Mouse (Mus musculus): ENCODE results near the gene Tenm4.

The Tenm4 gene

GRCm38 (mm10) chr7:96204809-96205350, 33.8 kb downstream of the Tenm4 start:
- no peak for DNase-seq

DNA sequence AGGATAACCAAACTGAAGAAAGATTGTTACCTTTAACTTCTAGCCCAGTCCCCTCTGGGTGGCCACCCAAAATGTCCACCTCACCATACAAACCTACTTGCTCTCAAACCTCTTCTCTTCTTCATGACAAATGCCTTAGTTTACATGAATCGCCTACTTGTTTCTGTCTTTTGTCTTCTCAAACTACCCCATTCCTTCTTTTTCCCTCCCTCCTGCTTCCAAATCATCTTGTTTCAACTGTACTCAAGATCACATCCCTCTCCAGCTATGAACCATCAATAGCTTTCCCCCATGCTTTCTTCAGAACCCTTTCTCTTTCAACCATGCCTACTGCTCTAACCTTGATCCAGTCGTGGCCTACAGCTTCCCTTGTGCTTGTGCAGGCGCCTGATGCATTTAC, 36.0 kb downstream of the Tenm4 start:
- DNase-seq, result no peak

GRCm38 (mm10) chr7:96209783-96210524, 38.9 kb downstream of the Tenm4 start:
- DNase-seq, result peak; percentile 28

- peak; percentile 17 for DNase-seq
Observed at GRCm38 (mm10) chr7:96210525-96211369, 39.7 kb downstream of the Tenm4 start.

DNA sequence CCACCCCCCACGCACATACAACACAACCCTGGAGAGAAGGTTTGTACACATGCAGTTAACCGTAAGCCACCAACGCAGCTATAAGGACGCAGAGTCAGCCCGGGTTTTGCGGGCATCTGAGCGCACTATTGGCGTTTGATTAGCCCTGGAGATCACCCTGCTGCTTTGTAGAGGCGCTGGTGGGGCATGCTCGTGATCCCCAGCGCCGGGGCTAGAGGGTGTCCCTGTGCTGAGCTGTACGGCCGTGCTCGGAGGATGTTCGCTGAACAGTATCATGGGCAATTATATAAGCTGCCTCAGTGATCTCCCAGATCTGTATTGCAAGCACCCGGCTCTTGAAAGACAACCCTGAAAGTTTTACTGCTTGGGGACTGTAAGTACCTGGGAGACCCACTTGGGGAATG, 40.6 kb downstream of the Tenm4 start:
- no peak for DNase-seq

DNA sequence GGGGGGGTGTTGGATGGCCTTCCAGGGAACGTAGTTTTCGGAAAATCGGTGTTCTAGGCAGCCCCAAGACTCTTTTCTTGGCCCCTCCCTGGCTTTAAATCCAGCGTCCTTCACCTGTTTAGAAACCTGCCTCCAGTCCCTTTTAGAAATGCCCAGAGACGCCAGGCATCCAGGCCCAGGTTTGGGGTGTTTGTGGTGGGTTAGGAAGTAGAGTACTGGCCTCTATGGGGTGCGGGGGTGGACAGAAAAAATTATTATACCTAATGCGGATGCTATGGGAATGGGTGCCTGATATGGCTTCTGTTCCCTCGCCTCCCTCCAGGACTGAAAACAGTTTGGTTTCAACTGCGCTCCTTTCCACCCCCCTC, 41.2 kb downstream of the Tenm4 start:
- no peak for DNase-seq

DNA sequence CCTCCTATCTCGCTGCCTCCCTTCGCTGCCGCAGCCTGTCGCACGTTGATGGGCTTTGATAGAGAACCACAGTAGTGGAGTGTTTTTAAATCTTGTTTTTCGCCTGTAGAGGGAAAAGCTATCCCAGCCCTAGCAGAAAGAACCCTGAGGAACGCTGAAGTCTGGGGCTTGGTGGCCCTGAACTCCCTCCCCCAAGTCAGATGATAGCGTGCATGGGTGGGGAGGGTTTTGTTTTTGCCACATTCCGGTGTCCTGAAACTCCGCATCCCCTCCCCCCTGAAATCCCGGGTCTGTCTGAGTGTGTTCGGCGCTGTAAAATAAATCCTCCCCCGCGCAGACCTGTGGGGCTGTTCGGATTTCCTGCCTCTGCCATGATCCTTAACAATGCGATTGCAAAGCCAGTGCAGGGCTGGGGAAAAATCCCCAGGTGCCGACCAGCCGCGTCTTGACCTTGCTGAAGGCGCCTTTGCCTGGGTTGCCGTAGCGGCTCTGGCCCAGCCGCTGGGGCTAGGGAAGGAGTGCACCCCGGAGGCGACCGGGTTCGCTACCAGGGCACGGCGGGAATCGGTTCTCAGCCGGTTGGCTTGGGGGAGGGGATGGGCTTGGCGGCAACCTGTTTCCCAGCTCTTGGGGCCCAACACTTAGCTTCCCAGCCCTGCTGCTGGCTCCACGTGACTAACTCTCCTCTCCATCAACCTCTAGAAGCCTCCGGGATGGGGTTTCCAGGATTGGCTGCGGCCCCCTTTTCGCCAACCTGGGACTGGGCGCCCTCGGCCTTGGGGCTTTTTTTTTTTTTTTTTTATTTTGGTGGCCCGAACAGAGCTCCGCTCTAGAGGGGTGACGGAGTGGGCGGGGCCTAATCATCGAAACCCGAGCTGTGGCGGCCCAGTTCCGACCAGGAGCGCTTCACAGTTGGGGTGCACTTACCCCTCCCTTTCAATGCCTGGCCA, 41.8 kb downstream of the Tenm4 start:
- DNase-seq, result peak; percentile 49

- DNase-seq, result no peak
Observed at GRCm38 (mm10) chr7:96213741-96214140, 42.7 kb downstream of the Tenm4 start.

DNA sequence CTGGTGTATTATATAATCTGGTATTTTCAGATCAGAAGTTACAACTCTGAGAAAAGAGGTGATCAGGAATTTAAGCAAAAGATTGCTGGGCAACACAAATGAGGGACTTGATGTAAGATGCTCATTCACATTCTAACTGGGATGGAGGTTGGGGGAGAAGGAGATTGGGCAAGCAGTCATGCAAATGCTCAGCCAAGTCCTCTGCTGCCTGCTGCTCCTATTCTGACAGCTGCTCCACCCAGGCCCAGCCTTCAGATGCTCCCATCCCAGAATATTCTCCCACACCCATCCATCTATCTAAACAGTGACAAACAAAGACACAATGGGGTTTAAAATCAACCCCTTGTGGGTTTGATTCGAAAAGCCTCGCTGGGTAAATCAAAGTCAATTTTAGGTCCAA, 43.8 kb downstream of the Tenm4 start:
- no peak for DNase-seq

DNA sequence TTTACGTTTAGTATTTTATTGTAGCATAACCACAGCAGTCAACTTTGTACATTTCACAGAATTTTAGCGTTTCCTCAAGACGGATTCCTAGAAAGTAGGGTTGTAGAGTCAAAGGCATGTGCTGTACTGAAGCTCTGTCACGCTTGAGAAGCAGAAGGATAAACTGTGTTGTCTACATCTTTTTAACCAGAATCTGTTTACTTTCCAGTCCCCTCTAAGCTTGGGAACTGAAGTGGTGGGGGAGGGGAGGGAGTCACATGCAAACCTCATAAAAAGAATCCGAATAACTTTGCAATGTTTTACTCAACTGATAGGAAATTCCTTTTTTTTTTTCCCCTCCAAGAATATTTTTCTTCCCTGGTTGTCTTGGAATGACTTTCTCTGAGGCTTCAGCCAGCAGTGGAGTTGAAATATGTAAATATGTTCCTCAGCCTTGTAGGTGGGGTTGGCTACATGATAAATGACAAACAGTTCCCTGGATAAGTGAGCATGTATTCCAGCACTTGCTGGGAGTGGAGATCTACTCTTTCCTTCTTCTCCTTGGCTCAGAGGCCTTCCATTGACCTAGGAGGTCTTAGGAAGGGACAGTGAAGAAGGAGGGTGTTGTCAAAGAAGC, 45.0 kb downstream of the Tenm4 start:
- no peak for DNase-seq

GRCm38 (mm10) chr7:96219386-96219785, 48.3 kb downstream of the Tenm4 start:
- DNase-seq, result no peak

DNA sequence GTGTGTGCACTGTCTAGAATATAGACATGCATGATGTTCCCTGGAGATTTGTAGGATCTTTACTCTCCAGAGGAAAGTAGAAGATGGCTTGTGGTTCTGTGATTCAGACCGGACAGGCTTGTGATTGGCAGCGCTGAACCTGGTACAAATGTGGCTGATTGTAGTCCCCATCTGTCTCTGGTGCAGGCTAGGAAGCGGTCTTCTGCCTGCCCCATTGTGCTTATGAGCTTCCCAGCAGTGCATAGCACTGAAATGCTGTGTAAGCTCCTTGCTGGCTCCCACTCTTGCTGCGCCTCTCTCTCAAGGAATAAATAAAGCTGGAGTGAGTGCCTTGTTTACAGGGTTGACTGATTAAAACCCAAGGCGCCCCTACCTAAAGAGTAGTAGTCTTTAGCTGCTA, 49.6 kb downstream of the Tenm4 start:
- no peak for DNase-seq

GRCm38 (mm10) chr7:96222569-96222968, 51.5 kb downstream of the Tenm4 start:
- no peak for DNase-seq

DNA sequence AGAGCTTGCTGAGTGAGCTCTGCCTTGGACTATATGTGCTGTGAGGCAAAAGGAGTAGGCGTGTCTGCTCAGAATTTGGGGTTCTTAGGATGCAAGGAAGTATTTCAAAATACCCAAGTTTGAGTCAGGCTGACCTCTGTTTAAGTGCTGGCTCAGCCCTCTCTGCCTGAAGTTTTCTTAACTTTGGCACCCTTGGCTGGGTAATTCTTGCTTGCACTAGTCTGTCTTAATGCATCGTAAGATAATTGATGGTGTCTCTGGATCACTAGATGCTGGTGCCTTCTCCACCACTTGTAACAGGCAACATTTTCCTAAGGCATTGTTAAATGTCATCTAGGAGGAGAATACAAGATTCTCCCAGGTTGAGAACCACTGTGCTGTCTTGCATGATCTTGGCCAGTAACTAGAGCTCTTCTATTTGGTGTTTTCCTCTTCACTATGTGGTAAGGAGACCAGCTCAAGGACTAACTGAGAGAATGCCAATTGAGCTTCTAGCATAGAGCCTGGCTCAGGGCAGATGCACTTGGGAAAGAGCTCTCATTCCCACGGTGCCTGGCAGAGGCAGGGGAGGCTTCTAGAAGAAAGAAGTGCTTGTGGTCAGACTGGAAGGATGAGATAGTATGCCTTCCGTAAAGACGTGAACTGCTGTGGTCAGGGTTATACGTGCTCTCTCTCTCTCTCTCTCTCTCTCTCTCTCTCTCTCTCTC, 57.7 kb downstream of the Tenm4 start:
- DNase-seq, result no peak

- DNase-seq, result peak; percentile 17
Observed at GRCm38 (mm10) chr7:96230006-96230719, 59.1 kb downstream of the Tenm4 start.

DNA sequence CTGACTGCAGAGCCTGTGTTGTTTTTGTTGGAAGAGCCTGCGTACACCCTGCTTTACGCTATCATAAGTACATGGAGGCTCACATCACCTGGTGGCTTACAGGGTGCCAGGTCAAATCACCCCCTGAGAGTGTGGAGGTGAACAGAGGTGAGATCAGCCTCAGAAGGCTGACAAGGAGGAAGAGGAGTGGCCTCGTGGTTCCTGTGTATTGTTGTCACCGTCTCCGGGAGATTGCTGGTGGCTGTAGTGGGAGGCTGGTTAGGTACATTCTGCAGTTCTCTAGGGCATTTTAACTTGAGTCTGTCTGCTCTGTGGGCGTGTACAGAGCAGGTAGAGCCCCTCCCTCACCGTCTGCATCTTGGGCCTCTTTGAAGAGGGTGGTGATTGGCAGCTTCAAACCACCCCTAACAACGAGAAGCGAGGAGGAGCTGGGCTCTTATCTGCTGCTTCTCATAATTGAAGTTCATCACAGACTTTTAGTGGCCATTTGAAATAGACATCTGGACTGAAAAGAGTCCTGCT, 59.7 kb downstream of the Tenm4 start:
- no peak for DNase-seq

- DNase-seq, result no peak
Observed at GRCm38 (mm10) chr7:96235847-96236246, 64.8 kb downstream of the Tenm4 start.

DNA sequence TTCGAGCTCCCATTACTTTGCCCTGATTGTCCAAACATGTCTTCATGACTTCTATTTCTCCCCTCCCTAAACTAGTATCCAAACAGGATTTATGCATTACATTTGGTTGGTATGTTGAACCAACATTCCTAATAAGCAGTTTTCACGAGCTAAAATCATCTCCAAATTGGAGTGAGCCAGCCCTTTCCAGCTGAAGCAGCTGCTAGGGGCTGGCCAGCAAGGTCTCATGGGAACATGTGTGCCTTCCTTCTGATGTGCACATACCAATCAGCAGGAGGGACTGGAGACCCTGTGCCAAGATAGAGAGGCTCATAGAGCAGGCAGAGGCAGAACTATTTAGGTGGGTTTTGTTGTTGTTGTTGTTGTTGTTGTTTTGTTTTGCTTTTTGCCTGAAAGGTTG, 69.6 kb downstream of the Tenm4 start:
- no peak for DNase-seq

- peak; percentile 6 for DNase-seq
Observed at GRCm38 (mm10) chr7:96242328-96243185, 71.5 kb downstream of the Tenm4 start.

GRCm38 (mm10) chr7:96244796-96245195, 73.8 kb downstream of the Tenm4 start:
- DNase-seq, result no peak
